Mouse (Mus musculus) MEL-GATA-1-ER (cell line): ENCODE measurements around the gene Thpo.
A peak's percentile ranks its signal among the peaks of the same experiment; 100 is the strongest.

Source experiments
- DNase-seq: peaks from one replicate; pipeline ENCODE4 v3.0.0-alpha.2; 2012; ENCODE audit warnings: low read depth; ENCODE audit errors: extremely low read depth

Gene Thpo

GRCm38 (mm10) chr16:20703699-20704400 lies 30.5 kb downstream of the Thpo start:
- DNase-seq = no peak

- no peak for DNase-seq
These were observed 31.2 kb downstream of the Thpo start for GRCm38 (mm10) chr16:20703071-20703470.

- no peak for DNase-seq
These were observed 31.8 kb downstream of the Thpo start for GRCm38 (mm10) chr16:20702522-20702893.

- DNase-seq = no peak
These were observed 32.4 kb downstream of the Thpo start for GRCm38 (mm10) chr16:20701729-20702521.

GRCm38 (mm10) chr16:20701316-20701715 lies 33.0 kb downstream of the Thpo start:
- DNase-seq = no peak

GRCm38 (mm10) chr16:20700036-20700435 lies 34.3 kb downstream of the Thpo start:
- DNase-seq = no peak

- DNase-seq = no peak
These were observed 35.0 kb downstream of the Thpo start for GRCm38 (mm10) chr16:20699266-20699665.

GRCm38 (mm10) chr16:20695622-20696323 lies 38.5 kb downstream of the Thpo start:
- DNase-seq = no peak

- no peak for DNase-seq
These were observed 39.5 kb downstream of the Thpo start for GRCm38 (mm10) chr16:20694781-20695180.

- no peak for DNase-seq
These were observed 41.1 kb downstream of the Thpo start, which contains the start of gene Fam131a for GRCm38 (mm10) chr16:20693111-20693701. Fam131a (plus strand) TSS chr16:20693241.

GRCm38 (mm10) chr16:20692241-20692965 lies 41.9 kb downstream of the Thpo start:
- no peak for DNase-seq

- no peak for DNase-seq
These were observed 42.7 kb downstream of the Thpo start for GRCm38 (mm10) chr16:20691617-20692016.

- no peak for DNase-seq
These were observed 43.5 kb downstream of the Thpo start for GRCm38 (mm10) chr16:20690774-20691173.

GRCm38 (mm10) chr16:20677974-20678675 lies 56.2 kb downstream of the Thpo start:
- peak; percentile 55 for DNase-seq

GRCm38 (mm10) chr16:20677380-20677779 lies 56.9 kb downstream of the Thpo start:
- DNase-seq = no peak

- DNase-seq = no peak
These were observed 57.6 kb downstream of the Thpo start for GRCm38 (mm10) chr16:20676702-20677101.

GRCm38 (mm10) chr16:20675213-20675612 lies 59.1 kb downstream of the Thpo start:
- no peak for DNase-seq
